Mouse (Mus musculus) bone marrow, adult 2 months (tissue): Measurements from ENCODE around the gene Abcb6.

Source experiments
- CTCF ChIP-seq: fragments of 200-500 bp; IDR thresholded peaks from 2 replicates; pipeline ENCODE4 v1.5.1; 2011; ENCODE audit warnings: low read length, control low read depth; ENCODE audit not compliant: control insufficient read depth, insufficient read depth
- POLR2A ChIP-seq: fragments of 200-500 bp; IDR thresholded peaks from 2 replicates; pipeline ENCODE4 v1.6.1; 2011; ENCODE audit warnings: low read depth, mild to moderate bottlenecking, control low read depth, low read length, borderline replicate concordance; ENCODE audit not compliant: control insufficient read depth

GRCm38 (mm10) chr1:75145589-75145988, 34.6 kb downstream of the Abcb6 start:
- TF ChIP-seq CTCF (no peak), POLR2A (no peak)
